Mouse (Mus musculus) forebrain, postnatal 0 days (tissue): ENCODE measurements at regions not wholly inside any gene's neighbourhood (a gene's known extent, or its start where the extent isn't known, plus 50 kb on each side); places are given as distances from the start of the nearest gene placed in this dataset.

ENCODE experiments used
- ATAC-seq: fragments of 200-750 bp; cut with Nextera tagmentation; 2 replicates; pipeline ENCODE4 v1.8.0; 2017; ENCODE audit warnings: mild to moderate bottlenecking, moderate library complexity
- DNase-seq: peaks from one replicate; pipeline ENCODE4 v3.0.0-alpha.2; 2015
- H3K27ac ChIP-seq: fragments of 300-500 bp; sonication (generic); 2 replicates; pipeline ENCODE4 v1.5.1; 2014; ENCODE audit warnings: low read depth, mild to moderate bottlenecking, antibody characterized with exemption, low read length, moderate library complexity, mixed read lengths
- H3K27me3 ChIP-seq: fragments of 300-500 bp; sonication (generic); 2 replicates; pipeline ENCODE4 v1.6.1; 2014; ENCODE audit warnings: mild to moderate bottlenecking, low read length, mixed read lengths; ENCODE audit not compliant: insufficient read depth
- H3K36me3 ChIP-seq: fragments of 300-500 bp; sonication (generic); 2 replicates; pipeline ENCODE4 v1.6.1; 2014; ENCODE audit warnings: mild to moderate bottlenecking, moderate library complexity; ENCODE audit not compliant: insufficient read depth
- H3K4me1 ChIP-seq: fragments of 300-500 bp; sonication (generic); 2 replicates; pipeline ENCODE4 v1.6.1; 2014; ENCODE audit warnings: antibody characterized with exemption; ENCODE audit not compliant: insufficient read depth
- H3K4me2 ChIP-seq: fragments of 300-500 bp; sonication (generic); 2 replicates; pipeline ENCODE4 v1.6.1; 2014; ENCODE audit warnings: low read depth, mild to moderate bottlenecking, moderate library complexity
- H3K4me3 ChIP-seq: fragments of 300-500 bp; sonication (generic); 2 replicates; pipeline ENCODE4 v1.5.1; 2014; ENCODE audit warnings: low read depth, low read length, mixed read lengths
- H3K9ac ChIP-seq: fragments of 300-500 bp; sonication (generic); 2 replicates; pipeline ENCODE4 v1.6.1; 2014; ENCODE audit warnings: mild to moderate bottlenecking
- H3K9me3 ChIP-seq: fragments of 300-500 bp; sonication (generic); 2 replicates; pipeline ENCODE4 v1.6.1; 2016; ENCODE audit warnings: low read length
- CTCF ChIP-seq: sonication (generic); IDR thresholded peaks from 2 replicates; pipeline ENCODE4 v1.5.1; 2016; ENCODE audit warnings: antibody characterized with exemption, control low read depth, low read depth
- WGBS: fragments of 180-500 bp; shearing (Covaris S2); extraction: QIAGEN DNeasy Blood & Tissue Kit; methylation state at CpG from one replicate; pipeline ENCODE4 v1.1.7; 2014; 5-methylcytosine and 5-hydroxymethylcytosine counted together

- no peak overlapping the region for H3K27ac ChIP-seq
- H3K9ac ChIP-seq, result no peak overlapping the region
- ATAC-seq (peak; percentile 23; the same call in 1 of the 2 replicates), DNase-seq (no peak)
- WGBS, result 28% methylated on average over 3 of the region's 3 CpGs
- no peaks in the 10 kb centered on the region for H3K9me3 ChIP-seq
- H3K4me1 ChIP-seq, result no peaks in the 10 kb centered on the region
- H3K36me3 ChIP-seq, result no peaks in the 10 kb centered on the region
- H3K4me2 ChIP-seq, result no peak overlapping the region
- no peak for TF ChIP-seq CTCF
- no peak overlapping the region for H3K4me3 ChIP-seq
- no peaks in the 10 kb centered on the region for H3K27me3 ChIP-seq
These were observed 159.9 kb upstream of the Gdnf start for GRCm38 (mm10) chr15:7650705-7651104.

- Histone ChIP-seq H3K27me3 (no peaks in the 10 kb centered on the region), H3K36me3 (no peaks in the 10 kb centered on the region), H3K9me3 (no peaks in the 10 kb centered on the region), H3K27ac (no peak overlapping the region), H3K9ac (no peak overlapping the region), H3K4me1 (no peaks in the 10 kb centered on the region), H3K4me2 (no peak overlapping the region), H3K4me3 (no peak overlapping the region)
- DNase-seq (no peak), ATAC-seq (no peak)
- TF ChIP-seq CTCF, result no peak
- WGBS, result 92% methylated on average over 2 of the region's 2 CpGs
These were observed 146.8 kb upstream of the Gdnf start for GRCm38 (mm10) chr15:7663888-7664287.

- Histone ChIP-seq H3K9me3 (no peaks in the 10 kb centered on the region), H3K27ac (no peak overlapping the region), H3K36me3 (no peaks in the 10 kb centered on the region), H3K27me3 (no peaks in the 10 kb centered on the region), H3K4me2 (no peak overlapping the region), H3K9ac (no peak overlapping the region), H3K4me1 (no peaks in the 10 kb centered on the region), H3K4me3 (no peak overlapping the region)
- WGBS, result 71% methylated on average over 8 of the region's 8 CpGs
- DNase-seq (peak; percentile 2), ATAC-seq (peak; percentile 48; the same call in 1 of the 2 replicates)
- TF ChIP-seq CTCF, result no peak
These were observed 141.0 kb upstream of the Gdnf start for GRCm38 (mm10) chr15:7669631-7670030.

- no peak overlapping the region for H3K9ac ChIP-seq
- no peaks in the 10 kb centered on the region for H3K9me3 ChIP-seq
- H3K27me3 ChIP-seq, result no peaks in the 10 kb centered on the region
- WGBS, result 67% methylated on average over 1 of the region's 1 CpGs
- no peaks in the 10 kb centered on the region for H3K36me3 ChIP-seq
- no peak overlapping the region for H3K4me2 ChIP-seq
- TF ChIP-seq CTCF, result no peak
- ATAC-seq (no peak), DNase-seq (no peak)
- H3K4me3 ChIP-seq, result no peak overlapping the region
- no peaks in the 10 kb centered on the region for H3K4me1 ChIP-seq
- no peak overlapping the region for H3K27ac ChIP-seq
These were observed 133.7 kb upstream of the Gdnf start for GRCm38 (mm10) chr15:7676970-7677369.

GRCm38 (mm10) chr15:7678711-7679110, 131.9 kb upstream of the Gdnf start:
- WGBS, result 93% methylated on average over 8 of the region's 8 CpGs
- Histone ChIP-seq H3K4me3 (no peak overlapping the region), H3K9ac (no peak overlapping the region), H3K27me3 (no peaks in the 10 kb centered on the region), H3K27ac (no peak overlapping the region), H3K36me3 (no peaks in the 10 kb centered on the region), H3K9me3 (no peaks in the 10 kb centered on the region), H3K4me1 (no peaks in the 10 kb centered on the region), H3K4me2 (no peak overlapping the region)
- DNase-seq (no peak), ATAC-seq (no peak)
- no peak for TF ChIP-seq CTCF

GRCm38 (mm10) chr15:7681011-7681410, 129.6 kb upstream of the Gdnf start:
- H3K4me3 ChIP-seq, result no peak overlapping the region
- DNase-seq (no peak), ATAC-seq (no peak)
- no peaks in the 10 kb centered on the region for H3K9me3 ChIP-seq
- no peak overlapping the region for H3K27ac ChIP-seq
- H3K9ac ChIP-seq, result no peak overlapping the region
- no peaks in the 10 kb centered on the region for H3K4me1 ChIP-seq
- TF ChIP-seq CTCF, result no peak
- H3K36me3 ChIP-seq, result no peaks in the 10 kb centered on the region
- H3K4me2 ChIP-seq, result no peak overlapping the region
- 85% methylated on average over 4 of the region's 4 CpGs for WGBS
- no peaks in the 10 kb centered on the region for H3K27me3 ChIP-seq

GRCm38 (mm10) chr15:7683235-7683974, 127.2 kb upstream of the Gdnf start:
- Histone ChIP-seq H3K4me3 (no peak overlapping the region), H3K9me3 (no peaks in the 10 kb centered on the region), H3K27me3 (no peaks in the 10 kb centered on the region), H3K4me2 (no peak overlapping the region), H3K36me3 (no peaks in the 10 kb centered on the region), H3K4me1 (no peaks in the 10 kb centered on the region), H3K27ac (no peak overlapping the region), H3K9ac (no peak overlapping the region)
- WGBS, result 82% methylated on average over 8 of the region's 8 CpGs
- ATAC-seq, result no peak
- TF ChIP-seq CTCF, result no peak
- no peak for DNase-seq

- Histone ChIP-seq H3K9me3 (no peaks in the 10 kb centered on the region), H3K4me1 (no peaks in the 10 kb centered on the region), H3K27me3 (no peaks in the 10 kb centered on the region), H3K27ac (no peak overlapping the region), H3K9ac (no peak overlapping the region), H3K4me3 (no peak overlapping the region), H3K4me2 (no peak overlapping the region), H3K36me3 (no peaks in the 10 kb centered on the region)
- ATAC-seq (no peak), DNase-seq (no peak)
- 83% methylated on average over 1 of the region's 1 CpGs for WGBS
- TF ChIP-seq CTCF, result no peak
These were observed 119.4 kb upstream of the Gdnf start for GRCm38 (mm10) chr15:7691251-7691650.
